Mouse (Mus musculus) induced T-regulatory cell, adult 2 months (primary cell): ENCODE measurements around the gene Fat3.

ENCODE experiments used
- DNase-seq: peaks from one replicate; pipeline ENCODE4 v3.0.0-alpha.2; 2012; ENCODE audit warnings: low read depth

Fat3 gene

GRCm38 (mm10) chr9:16246741-16247140 is 254.3 kb downstream of the Fat3 start:
- no peak for DNase-seq

- no peak for DNase-seq
These were observed 269.5 kb downstream of the Fat3 start for GRCm38 (mm10) chr9:16231575-16231974.

GRCm38 (mm10) chr9:16228919-16229318 is 272.2 kb downstream of the Fat3 start:
- no peak for DNase-seq

GRCm38 (mm10) chr9:16227398-16227797 is 273.7 kb downstream of the Fat3 start:
- no peak for DNase-seq

- no peak for DNase-seq
These were observed 274.5 kb downstream of the Fat3 start for GRCm38 (mm10) chr9:16226545-16226944.

GRCm38 (mm10) chr9:16221885-16222284 is 279.2 kb downstream of the Fat3 start:
- DNase-seq = no peak

- DNase-seq = peak; percentile 1
These were observed 284.9 kb downstream of the Fat3 start for GRCm38 (mm10) chr9:16216235-16216634.

GRCm38 (mm10) chr9:16214731-16215681 is 286.1 kb downstream of the Fat3 start:
- DNase-seq = no peak

- no peak for DNase-seq
These were observed 287.8 kb downstream of the Fat3 start for GRCm38 (mm10) chr9:16213324-16213723.

GRCm38 (mm10) chr9:16212628-16213027 is 288.5 kb downstream of the Fat3 start:
- DNase-seq = no peak

GRCm38 (mm10) chr9:16212163-16212562 is 288.9 kb downstream of the Fat3 start:
- DNase-seq = no peak

GRCm38 (mm10) chr9:16211468-16211867 is 289.6 kb downstream of the Fat3 start:
- no peak for DNase-seq

- no peak for DNase-seq
These were observed 298.8 kb downstream of the Fat3 start for GRCm38 (mm10) chr9:16202296-16202695.

- DNase-seq = no peak
These were observed 300.1 kb downstream of the Fat3 start for GRCm38 (mm10) chr9:16200948-16201347.

GRCm38 (mm10) chr9:16186461-16186860 is 314.6 kb downstream of the Fat3 start:
- no peak for DNase-seq

- no peak for DNase-seq
These were observed 331.8 kb downstream of the Fat3 start for GRCm38 (mm10) chr9:16169238-16169637.

- DNase-seq = no peak
These were observed 333.0 kb downstream of the Fat3 start for GRCm38 (mm10) chr9:16168051-16168450.

- DNase-seq = no peak
These were observed 341.7 kb downstream of the Fat3 start for GRCm38 (mm10) chr9:16159366-16159765.

GRCm38 (mm10) chr9:16153580-16153930 is 347.5 kb downstream of the Fat3 start:
- no peak for DNase-seq

GRCm38 (mm10) chr9:16152756-16153579 is 348.1 kb downstream of the Fat3 start:
- no peak for DNase-seq

- DNase-seq = no peak
These were observed 351.0 kb downstream of the Fat3 start for GRCm38 (mm10) chr9:16150046-16150445.

GRCm38 (mm10) chr9:16147735-16148134 is 353.4 kb downstream of the Fat3 start:
- no peak for DNase-seq

- DNase-seq = no peak
These were observed 356.4 kb downstream of the Fat3 start for GRCm38 (mm10) chr9:16144684-16145083.
